Mouse (Mus musculus) stomach, embryonic 15.5 days (tissue): ENCODE measurements at regions not wholly inside any gene's neighbourhood (a gene's known extent, or its start where the extent isn't known, plus 50 kb on each side); places are given as distances from the start of the nearest gene placed in this dataset.

Experiments
- ATAC-seq: fragments of 200-750 bp; cut with Nextera tagmentation; 2 replicates; pipeline ENCODE4 v1.8.0; 2017; ENCODE audit warnings: low read depth, moderate number of reproducible peaks, moderate TSS enrichment; ENCODE audit not compliant: insufficient read depth, low FRiP score
- H3K27ac ChIP-seq: fragments of 300-500 bp; sonication (generic); 2 replicates; pipeline ENCODE4 v1.5.1; 2015; ENCODE audit warnings: mild to moderate bottlenecking, inconsistent platforms
- H3K27me3 ChIP-seq: fragments of 300-500 bp; sonication (generic); replicated peaks from 2 replicates; pipeline ENCODE4 v1.6.1; 2015; ENCODE audit warnings: inconsistent platforms
- H3K36me3 ChIP-seq: fragments of 300-500 bp; sonication (generic); 2 replicates; pipeline ENCODE4 v1.6.1; 2015; ENCODE audit warnings: inconsistent platforms
- H3K4me1 ChIP-seq: fragments of 300-500 bp; sonication (generic); 2 replicates; pipeline ENCODE4 v1.6.1; 2015; ENCODE audit warnings: inconsistent platforms
- H3K4me2 ChIP-seq: fragments of 300-500 bp; sonication (generic); 2 replicates; pipeline ENCODE4 v1.6.1; 2015; ENCODE audit warnings: mild to moderate bottlenecking, inconsistent platforms
- H3K4me3 ChIP-seq: fragments of 300-500 bp; sonication (generic); replicated peaks from 2 replicates; pipeline ENCODE4 v1.5.1; 2015; ENCODE audit warnings: inconsistent platforms
- H3K9ac ChIP-seq: fragments of 300-500 bp; sonication (generic); 2 replicates; pipeline ENCODE4 v1.6.1; 2015; ENCODE audit warnings: inconsistent platforms
- H3K9me3 ChIP-seq: fragments of 300-500 bp; sonication (generic); 2 replicates; pipeline ENCODE4 v1.6.1; 2016; ENCODE audit warnings: inconsistent platforms
- WGBS: fragments of 180-500 bp; shearing (Covaris S2); methylation state at CpG from one replicate; pipeline ENCODE4 v1.1.7; 2015; 5-methylcytosine and 5-hydroxymethylcytosine counted together

DNA sequence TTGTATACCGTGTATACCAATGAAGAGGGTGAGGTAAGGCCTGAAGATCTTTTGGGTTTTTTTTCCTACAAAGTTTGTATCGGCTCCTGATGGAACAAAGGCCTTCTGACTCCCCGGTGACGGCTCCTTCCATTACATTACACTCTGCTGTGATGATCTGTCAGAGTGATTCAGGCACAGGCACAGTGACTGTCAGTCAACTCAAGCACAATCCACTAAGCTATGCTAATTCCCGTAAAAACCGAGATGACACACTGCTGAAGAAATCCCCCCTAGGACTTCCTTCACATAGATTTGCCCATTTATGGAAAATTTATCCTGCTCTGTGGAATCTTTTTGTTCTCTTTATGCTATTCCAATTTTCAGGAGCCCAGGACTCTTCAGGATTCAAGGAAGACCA, 730.0 kb upstream of the Adgrl2 start:
- Histone ChIP-seq H3K27ac (no peak overlapping the region), H3K9me3 (no peaks in the 10 kb centered on the region), H3K9ac (no peak overlapping the region), H3K36me3 (no peaks in the 10 kb centered on the region), H3K4me3 (no peak overlapping the region), H3K4me1 (no peaks in the 10 kb centered on the region), H3K27me3 (no peaks in the 10 kb centered on the region), H3K4me2 (no peak overlapping the region)
- no peak for ATAC-seq
- WGBS, result 83% methylated on average over 6 of the region's 6 CpGs

DNA sequence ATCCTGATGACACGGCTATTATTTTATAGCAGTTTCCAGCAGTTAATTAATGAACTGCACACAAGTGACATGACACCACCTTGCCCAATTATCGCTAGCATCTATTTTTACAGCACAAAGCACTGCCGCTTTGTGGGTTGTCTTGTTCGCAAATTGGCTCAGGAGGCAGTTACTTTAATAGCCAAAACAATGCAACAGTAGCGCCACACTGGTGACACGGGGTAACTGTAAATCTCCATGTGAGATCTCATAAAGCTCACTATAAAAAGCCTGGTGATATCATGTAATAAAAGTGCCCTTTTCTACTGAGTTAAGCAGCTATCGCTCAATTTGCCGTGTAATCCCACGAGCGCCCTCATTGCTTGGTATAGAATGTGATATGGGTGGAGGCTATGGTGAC, 715.4 kb upstream of the Adgrl2 start:
- no peak overlapping the region for H3K27ac ChIP-seq
- 94% methylated on average over 10 of the region's 10 CpGs for WGBS
- H3K4me2 ChIP-seq, result no peak overlapping the region
- no peaks in the 10 kb centered on the region for H3K27me3 ChIP-seq
- no peaks in the 10 kb centered on the region for H3K36me3 ChIP-seq
- H3K9ac ChIP-seq, result no peak overlapping the region
- no peaks in the 10 kb centered on the region for H3K9me3 ChIP-seq
- no peaks in the 10 kb centered on the region for H3K4me1 ChIP-seq
- ATAC-seq, result no peak
- H3K4me3 ChIP-seq, result no peak overlapping the region

DNA sequence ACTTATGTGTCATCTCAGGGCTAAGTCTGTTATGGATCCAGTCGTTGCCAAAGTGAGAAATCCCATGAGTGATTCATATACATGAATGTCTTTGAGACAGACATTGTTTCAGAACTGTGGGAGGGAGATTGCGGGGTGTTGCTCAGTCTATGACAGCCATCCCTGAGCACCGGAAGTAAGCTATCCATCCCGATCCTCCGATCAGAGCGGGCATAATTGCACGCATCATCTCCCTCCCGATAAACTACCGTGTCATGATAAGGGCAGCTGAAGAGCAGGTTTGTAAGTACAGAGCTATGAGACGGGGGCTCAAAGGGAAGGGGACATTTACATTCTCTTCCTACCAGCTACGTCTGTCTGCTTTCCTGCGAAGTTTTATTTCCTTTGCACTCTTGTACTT, 715.0 kb upstream of the Adgrl2 start:
- Histone ChIP-seq H3K4me2 (no peak overlapping the region), H3K9me3 (no peaks in the 10 kb centered on the region), H3K9ac (no peak overlapping the region), H3K4me1 (no peaks in the 10 kb centered on the region), H3K27me3 (no peaks in the 10 kb centered on the region), H3K36me3 (no peaks in the 10 kb centered on the region), H3K4me3 (no peak overlapping the region), H3K27ac (no peak overlapping the region)
- WGBS, result 88% methylated on average over 12 of the region's 12 CpGs
- ATAC-seq, result no peak

DNA sequence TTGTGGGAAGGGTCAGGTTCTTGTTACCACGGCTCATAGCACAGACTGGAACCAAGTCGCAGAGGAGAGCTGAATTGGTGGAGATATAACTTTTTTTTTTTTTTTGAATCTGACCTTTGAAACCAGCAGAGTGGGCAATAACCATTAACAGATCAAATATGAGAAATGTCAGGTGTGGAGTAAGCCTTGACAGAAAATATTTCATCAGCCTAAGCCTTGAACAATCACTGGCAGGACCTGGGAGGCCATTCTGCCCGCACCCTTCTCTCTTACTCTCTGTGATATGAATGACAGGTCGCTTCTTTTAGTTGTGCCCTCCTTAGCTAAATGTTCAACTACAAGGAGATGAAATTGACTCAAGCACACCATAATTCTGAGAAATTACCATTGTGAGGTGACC, 714.1 kb upstream of the Adgrl2 start:
- H3K9ac ChIP-seq, result no peak overlapping the region
- ATAC-seq, result no peak

DNA sequence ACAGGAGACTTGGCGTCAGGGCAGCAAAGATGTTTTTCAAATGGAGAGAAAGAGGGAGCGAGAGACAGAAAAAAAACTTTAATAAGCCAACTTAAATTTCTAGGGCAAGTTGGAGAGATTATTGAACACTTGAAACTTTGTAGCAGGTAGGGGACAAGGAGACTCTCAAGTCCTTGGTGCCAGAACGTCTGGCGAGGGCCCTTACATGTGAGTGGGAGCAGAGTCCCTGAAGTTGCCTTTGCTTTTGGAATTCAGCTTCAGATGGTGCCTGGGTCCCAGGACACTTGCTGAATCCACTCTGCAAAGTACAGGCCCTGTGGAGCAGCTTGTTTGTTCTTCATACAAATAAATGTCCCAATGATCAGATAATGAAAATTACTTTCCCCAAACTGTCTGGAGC, 693.2 kb upstream of the Adgrl2 start:
- H3K4me2 ChIP-seq, result no peak overlapping the region
- no peak overlapping the region for H3K27ac ChIP-seq
- 84% methylated on average over 4 of the region's 4 CpGs for WGBS
- H3K4me3 ChIP-seq, result no peak overlapping the region
- no peaks in the 10 kb centered on the region for H3K4me1 ChIP-seq
- H3K36me3 ChIP-seq, result no peaks in the 10 kb centered on the region
- ATAC-seq, result no peak
- H3K9ac ChIP-seq, result no peak overlapping the region
- no peaks in the 10 kb centered on the region for H3K27me3 ChIP-seq
- H3K9me3 ChIP-seq, result no peaks in the 10 kb centered on the region

More for the DNA sequence above, 714.1 kb upstream of the Adgrl2 start:
- 80% methylated on average over 4 of the region's 4 CpGs for WGBS
- Histone ChIP-seq H3K4me1 (no peaks in the 10 kb centered on the region), H3K4me2 (no peak overlapping the region), H3K36me3 (no peaks in the 10 kb centered on the region), H3K27me3 (no peaks in the 10 kb centered on the region), H3K9me3 (no peaks in the 10 kb centered on the region), H3K27ac (no peak overlapping the region), H3K4me3 (no peak overlapping the region)

DNA sequence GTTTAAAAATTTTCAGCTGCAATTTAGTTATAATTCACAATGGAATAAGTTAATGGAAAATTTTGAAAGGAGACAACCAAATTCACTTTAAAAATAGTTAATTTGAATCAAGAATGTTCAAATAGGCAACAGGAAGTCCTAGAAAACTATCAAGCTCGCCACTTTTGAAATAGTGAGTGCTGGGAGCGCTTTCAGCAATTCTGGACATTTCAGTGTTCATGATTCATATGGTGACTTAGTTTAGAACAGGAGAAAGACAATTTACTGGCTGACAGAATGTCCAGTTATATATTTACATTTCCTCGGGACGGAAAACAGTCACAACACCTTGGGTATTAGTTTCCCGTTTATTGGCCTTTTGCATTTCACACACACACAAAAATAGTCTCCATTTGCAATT, 691.9 kb upstream of the Adgrl2 start:
- H3K27ac ChIP-seq, result no peak overlapping the region
- no peak overlapping the region for H3K4me2 ChIP-seq
- ATAC-seq, result no peak
- no peak overlapping the region for H3K4me3 ChIP-seq
- no peaks in the 10 kb centered on the region for H3K36me3 ChIP-seq
- no peaks in the 10 kb centered on the region for H3K4me1 ChIP-seq
- 64% methylated on average over 5 of the region's 5 CpGs for WGBS
- H3K9ac ChIP-seq, result no peak overlapping the region
- H3K27me3 ChIP-seq, result no peaks in the 10 kb centered on the region
- H3K9me3 ChIP-seq, result no peaks in the 10 kb centered on the region

DNA sequence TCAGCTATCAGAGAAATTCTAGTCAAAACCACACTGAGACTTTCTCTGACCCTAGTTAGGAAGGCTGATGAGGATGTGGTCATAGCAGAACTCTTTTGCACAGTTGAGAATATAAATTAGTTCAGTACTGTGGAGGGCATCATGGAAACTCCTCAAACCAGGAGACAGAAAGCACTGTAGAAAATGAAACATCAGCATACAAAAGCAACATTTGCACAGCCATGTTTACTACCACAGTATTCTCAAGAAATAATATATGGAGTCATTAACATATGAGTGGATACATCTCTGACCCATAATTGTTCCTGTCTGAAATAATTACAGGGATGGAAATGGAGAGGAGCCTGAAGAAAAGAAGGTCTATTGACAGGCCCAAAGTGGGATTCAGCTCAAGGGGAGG, 683.6 kb upstream of the Adgrl2 start:
- Histone ChIP-seq H3K9me3 (no peaks in the 10 kb centered on the region), H3K4me3 (no peak overlapping the region), H3K27ac (no peak overlapping the region), H3K36me3 (no peaks in the 10 kb centered on the region), H3K4me2 (no peak overlapping the region), H3K9ac (no peak overlapping the region), H3K27me3 (no peaks in the 10 kb centered on the region), H3K4me1 (no peaks in the 10 kb centered on the region)
- ATAC-seq, result no peak

DNA sequence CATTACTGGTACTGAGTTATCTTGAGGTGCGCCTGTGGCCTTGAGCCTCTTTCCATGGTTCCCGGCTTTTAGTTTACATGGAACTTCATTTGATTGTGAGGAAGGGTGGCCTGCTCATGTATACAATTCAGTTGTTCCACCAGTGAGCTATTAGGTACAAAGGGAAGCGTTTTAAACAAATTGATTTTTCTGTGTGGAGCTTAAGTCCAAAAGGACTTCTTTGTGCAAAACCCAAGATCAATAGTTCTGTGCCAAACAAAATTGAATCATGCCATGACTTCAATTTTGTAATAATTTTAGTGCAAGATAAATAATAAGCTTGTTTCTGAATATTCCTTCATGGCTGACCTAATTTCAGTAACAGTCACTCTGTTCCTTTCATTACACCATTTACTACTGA, 674.3 kb upstream of the Adgrl2 start:
- Histone ChIP-seq H3K4me3 (no peak overlapping the region), H3K9ac (no peak overlapping the region), H3K9me3 (no peaks in the 10 kb centered on the region), H3K36me3 (no peaks in the 10 kb centered on the region), H3K27ac (no peak overlapping the region), H3K27me3 (no peaks in the 10 kb centered on the region), H3K4me2 (no peak overlapping the region), H3K4me1 (no peaks in the 10 kb centered on the region)
- 73% methylated on average over 3 of the region's 3 CpGs for WGBS
- no peak for ATAC-seq

DNA sequence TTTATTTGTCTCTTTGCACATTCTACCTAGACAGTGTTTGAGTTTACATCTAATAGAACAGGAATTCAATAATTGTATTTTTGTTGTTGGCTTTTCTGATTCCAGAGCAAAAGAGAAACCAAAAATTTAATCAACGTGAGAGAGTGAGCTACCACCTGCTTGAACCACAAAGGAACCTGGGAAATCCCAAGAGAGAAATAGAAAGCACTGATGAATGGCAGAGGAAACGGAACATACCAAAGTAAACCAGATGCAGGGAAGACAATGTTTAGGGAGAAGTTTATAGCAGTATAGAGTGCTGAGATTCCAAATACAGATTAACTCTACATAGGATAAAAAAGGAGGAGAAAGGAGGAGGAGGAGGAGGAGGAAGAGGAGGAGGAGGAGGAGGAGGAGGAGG, 648.0 kb upstream of the Adgrl2 start:
- no peaks in the 10 kb centered on the region for H3K36me3 ChIP-seq
- H3K9ac ChIP-seq, result no peak overlapping the region
- H3K4me2 ChIP-seq, result no peak overlapping the region
- no peak for ATAC-seq
- no peak overlapping the region for H3K27ac ChIP-seq
- no peaks in the 10 kb centered on the region for H3K27me3 ChIP-seq
- H3K4me3 ChIP-seq, result no peak overlapping the region
- H3K9me3 ChIP-seq, result no peaks in the 10 kb centered on the region
- WGBS, result 63% methylated on average over 2 of the region's 2 CpGs
- H3K4me1 ChIP-seq, result no peaks in the 10 kb centered on the region

DNA sequence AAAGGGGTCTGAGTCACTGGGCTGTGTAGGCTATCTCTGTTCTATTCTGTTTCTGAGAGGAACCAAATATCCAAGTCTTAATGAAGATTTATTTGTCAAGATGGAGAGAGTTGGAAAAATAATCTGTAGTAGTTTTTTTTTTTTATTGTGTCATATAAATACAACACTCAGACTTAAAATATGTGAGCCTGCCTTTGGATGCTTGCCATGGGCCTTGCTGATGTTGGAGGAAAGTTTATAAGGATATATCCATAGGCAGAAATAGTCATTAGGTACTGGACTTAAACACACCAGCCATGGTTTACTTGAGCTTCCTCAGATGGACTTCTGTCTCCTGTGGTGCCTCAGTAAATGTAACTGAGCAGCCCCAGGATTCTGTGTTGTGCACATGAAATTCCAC, 635.8 kb upstream of the Adgrl2 start:
- Histone ChIP-seq H3K4me3 (no peak overlapping the region), H3K9me3 (no peaks in the 10 kb centered on the region), H3K4me1 (no peaks in the 10 kb centered on the region), H3K27me3 (no peaks in the 10 kb centered on the region), H3K27ac (no peak overlapping the region), H3K9ac (no peak overlapping the region), H3K36me3 (no peaks in the 10 kb centered on the region), H3K4me2 (no peak overlapping the region)
- no peak for ATAC-seq

DNA sequence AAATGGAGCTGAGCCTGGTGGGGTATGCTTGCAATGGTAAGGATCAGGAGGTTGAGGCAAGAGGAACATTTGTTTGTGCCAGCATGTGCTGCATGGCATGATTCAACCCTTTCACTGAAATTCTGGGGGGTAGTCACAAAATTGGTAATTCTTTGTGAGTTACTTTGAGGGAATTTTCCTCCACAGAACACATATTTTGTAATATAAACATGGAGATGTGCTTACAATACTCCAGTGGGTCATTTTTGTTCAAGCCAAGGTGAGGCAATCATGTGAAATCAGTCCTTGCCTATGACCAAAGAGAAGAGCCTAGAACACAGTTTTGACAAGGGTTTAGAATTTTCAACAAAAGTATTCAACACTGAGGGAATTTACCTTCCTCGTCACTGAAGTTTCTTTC, 635.1 kb upstream of the Adgrl2 start:
- Histone ChIP-seq H3K9ac (no peak overlapping the region), H3K4me2 (no peak overlapping the region), H3K4me3 (no peak overlapping the region), H3K36me3 (no peaks in the 10 kb centered on the region), H3K9me3 (no peaks in the 10 kb centered on the region), H3K27me3 (no peaks in the 10 kb centered on the region), H3K27ac (no peak overlapping the region), H3K4me1 (no peaks in the 10 kb centered on the region)
- WGBS, result 80% methylated on average over 1 of the region's 1 CpGs
- no peak for ATAC-seq

DNA sequence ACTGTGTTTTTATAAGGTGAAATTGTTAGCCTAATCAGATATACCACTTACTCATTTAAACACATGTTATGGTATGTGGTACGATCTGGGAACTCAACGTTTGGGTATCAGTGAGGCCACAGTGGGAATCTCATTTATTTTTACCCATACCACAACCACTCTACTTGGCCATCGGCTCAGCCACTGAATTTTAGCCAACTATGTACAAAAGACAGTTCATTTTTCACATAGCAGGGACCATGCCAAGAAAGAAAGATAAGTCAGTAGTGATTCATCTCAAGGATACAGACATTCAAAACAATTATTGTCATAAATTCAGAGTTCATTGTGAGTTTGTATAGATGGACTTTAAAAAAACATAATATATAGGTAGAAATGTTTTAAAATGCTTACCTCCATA, 634.7 kb upstream of the Adgrl2 start:
- WGBS, result 53% methylated on average over 3 of the region's 3 CpGs
- Histone ChIP-seq H3K36me3 (no peaks in the 10 kb centered on the region), H3K9me3 (no peaks in the 10 kb centered on the region), H3K27me3 (no peaks in the 10 kb centered on the region), H3K4me3 (no peak overlapping the region), H3K27ac (no peak overlapping the region), H3K9ac (no peak overlapping the region), H3K4me1 (no peaks in the 10 kb centered on the region), H3K4me2 (no peak overlapping the region)
- ATAC-seq, result no peak

DNA sequence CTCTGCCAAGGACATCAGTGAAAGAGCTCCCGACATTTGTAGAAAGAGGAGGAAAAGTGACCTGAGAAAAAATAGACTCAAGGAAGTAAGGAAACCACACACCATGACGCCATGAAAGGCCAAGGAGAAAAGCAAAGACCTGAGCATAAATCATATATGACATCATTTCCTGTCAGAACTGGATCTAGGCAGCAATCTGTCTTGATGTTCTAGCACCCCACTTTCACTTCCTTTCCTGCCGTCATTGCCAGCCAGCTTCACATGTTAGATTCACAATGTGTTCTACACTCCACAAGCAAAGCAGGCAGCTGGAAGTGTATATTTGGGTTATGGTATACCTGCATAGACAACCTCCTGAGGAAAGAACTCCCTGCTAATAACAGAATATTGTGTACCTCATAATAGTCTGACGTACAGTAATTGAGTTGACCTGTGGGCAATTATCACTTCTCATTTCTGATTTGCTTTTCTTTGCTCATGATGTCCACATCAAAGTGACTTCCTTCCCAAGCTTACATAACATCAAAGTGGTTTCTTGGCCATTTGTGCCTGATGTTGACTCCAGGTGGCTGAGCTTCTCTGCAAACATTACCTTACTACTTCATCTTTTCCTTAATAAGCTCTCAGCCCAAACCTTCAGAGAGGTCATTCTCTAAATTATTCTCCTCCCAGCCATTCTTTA, 633.6 kb upstream of the Adgrl2 start:
- Histone ChIP-seq H3K4me3 (no peak overlapping the region), H3K27me3 (no peaks in the 10 kb centered on the region), H3K4me2 (no peak overlapping the region), H3K36me3 (no peaks in the 10 kb centered on the region), H3K27ac (no peak overlapping the region), H3K9me3 (no peaks in the 10 kb centered on the region), H3K4me1 (no peaks in the 10 kb centered on the region), H3K9ac (no peak overlapping the region)
- 66% methylated on average over 4 of the region's 4 CpGs for WGBS
- no peak for ATAC-seq
